Mouse (Mus musculus) olfactory bulb, adult 2 months (tissue): Measurements from ENCODE around the gene 2210016L21Rik.

Source experiments
- CTCF ChIP-seq: fragments of 200-500 bp; IDR thresholded peaks from 2 replicates; pipeline ENCODE4 v1.5.1; 2012; ENCODE audit warnings: low read depth, mild to moderate bottlenecking, low read length, moderate library complexity; ENCODE audit not compliant: insufficient read depth
- POLR2A ChIP-seq: fragments of 200-500 bp; IDR thresholded peaks from 2 replicates; pipeline ENCODE4 v1.6.1; 2012; ENCODE audit warnings: mild to moderate bottlenecking, low read depth, low read length, moderate library complexity; ENCODE audit not compliant: insufficient read depth

DNA sequence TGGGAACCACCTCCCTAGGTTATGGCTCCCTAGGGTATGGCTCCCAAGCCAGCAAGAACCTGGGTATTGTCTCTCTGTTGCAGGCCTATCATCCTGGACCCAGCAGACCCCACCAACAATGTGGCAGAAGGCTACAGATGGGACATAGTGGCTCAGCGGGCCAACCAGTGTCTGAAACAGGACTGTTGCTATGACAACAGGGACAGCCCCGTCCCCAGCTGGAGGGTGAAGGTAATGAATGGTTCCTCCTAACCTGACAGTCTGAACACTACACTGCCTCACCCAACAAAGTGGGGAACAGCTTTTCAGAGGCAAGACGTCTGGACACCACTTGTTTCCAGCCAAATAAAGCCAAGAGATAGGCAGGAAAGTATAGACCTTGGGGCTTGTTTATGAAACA, 6.1 kb upstream of the 2210016L21Rik start:
- no peak for TF ChIP-seq CTCF
- no peak for TF ChIP-seq POLR2A
